Mouse (Mus musculus) forebrain, embryonic 15.5 days (tissue): ENCODE data around the gene Noc3l. TPM values are rescaled to one million over a fixed set of nuclear protein-coding genes. Genes with fewer than 3 reads are reported as not detected.

Experiments
- ATAC-seq: fragments of 200-750 bp; cut with Nextera tagmentation; replicated peaks from 2 replicates; pipeline ENCODE4 v1.8.0; 2017; ENCODE audit warnings: mild to moderate bottlenecking, moderate TSS enrichment, moderate library complexity
- H3K27ac ChIP-seq: fragments of 300-500 bp; sonication (generic); replicated peaks from 2 replicates; pipeline ENCODE4 v1.5.1; 2015; ENCODE audit warnings: mild to moderate bottlenecking, inconsistent platforms
- H3K27me3 ChIP-seq: fragments of 300-500 bp; sonication (generic); 2 replicates; pipeline ENCODE4 v1.6.1; 2015; ENCODE audit warnings: inconsistent platforms
- H3K36me3 ChIP-seq: fragments of 300-500 bp; sonication (generic); 2 replicates; pipeline ENCODE4 v1.6.1; 2015; ENCODE audit warnings: mild to moderate bottlenecking, inconsistent platforms
- H3K4me1 ChIP-seq: fragments of 300-500 bp; sonication (generic); 2 replicates; pipeline ENCODE4 v1.6.1; 2015; ENCODE audit warnings: inconsistent platforms
- H3K4me2 ChIP-seq: fragments of 300-500 bp; sonication (generic); replicated peaks from 2 replicates; pipeline ENCODE4 v1.6.1; 2015; ENCODE audit warnings: mild to moderate bottlenecking, inconsistent platforms
- H3K4me3 ChIP-seq: fragments of 300-500 bp; sonication (generic); 2 replicates; pipeline ENCODE4 v1.5.1; 2015; ENCODE audit warnings: mild to moderate bottlenecking, inconsistent platforms
- H3K9ac ChIP-seq: fragments of 300-500 bp; sonication (generic); replicated peaks from 2 replicates; pipeline ENCODE4 v1.6.1; 2015; ENCODE audit warnings: mild to moderate bottlenecking, inconsistent platforms
- H3K9me3 ChIP-seq: fragments of 300-500 bp; sonication (generic); 2 replicates; pipeline ENCODE4 v1.6.1; 2016; ENCODE audit warnings: inconsistent platforms
- WGBS: fragments of 180-500 bp; shearing (Covaris S2); methylation state at CpG from one replicate; pipeline ENCODE4 v1.1.7; 2015; ENCODE audit warnings: mixed read lengths; 5-methylcytosine and 5-hydroxymethylcytosine counted together
- polyA plus RNA-seq: library from polyadenylated mRNA; unstranded; fragments of >200 nt; fragmentation: Nextera tagmentation; extraction: Ambion mirVana; gene quantifications from 2 replicates; pipeline ENCODE4 v1.2.1, GENCODE M21; 2015

The Noc3l gene
- polyA plus RNA-seq, 1 experiment from 2014 or later = 6.0 TPM

- H3K9ac ChIP-seq = no peak overlapping the region
- no peaks in the 10 kb centered on the region for H3K4me1 ChIP-seq
- H3K27ac ChIP-seq = no peak overlapping the region
- no peaks in the 10 kb centered on the region for H3K27me3 ChIP-seq
- H3K36me3 ChIP-seq = peaks cover 86% of the 10 kb centered on the region
- no peak overlapping the region for H3K4me3 ChIP-seq
- H3K9me3 ChIP-seq = no peaks in the 10 kb centered on the region
- no peak overlapping the region for H3K4me2 ChIP-seq
- ATAC-seq = no peak
- WGBS = 88% methylated on average over 6 of the region's 6 CpGs
Observed at GRCm38 (mm10) chr19:38798801-38799200, 20.2 kb downstream of the Noc3l start.

DNA sequence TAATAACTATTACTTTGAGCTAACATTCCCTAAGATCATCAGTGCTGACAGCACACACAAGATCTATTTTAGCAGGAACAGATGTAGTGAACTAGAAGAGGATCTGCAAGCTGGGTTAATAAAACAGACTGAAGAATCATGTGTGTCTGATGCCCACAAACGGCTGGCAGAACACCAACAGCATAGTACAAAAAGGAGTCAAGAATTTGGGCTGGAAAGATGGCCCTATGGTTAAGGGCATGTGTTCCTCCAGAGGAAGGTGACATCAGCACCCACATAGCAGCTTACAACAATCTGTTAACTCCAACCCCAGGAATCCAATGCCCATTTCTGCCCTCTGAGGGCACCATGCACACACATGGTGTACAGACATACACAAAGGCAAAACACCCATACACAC lies 20.7 kb downstream of the Noc3l start:
- no peak overlapping the region for H3K4me3 ChIP-seq
- H3K9ac ChIP-seq = no peak overlapping the region
- H3K27me3 ChIP-seq = no peaks in the 10 kb centered on the region
- H3K36me3 ChIP-seq = peaks cover 86% of the 10 kb centered on the region
- no peaks in the 10 kb centered on the region for H3K9me3 ChIP-seq
- no peak overlapping the region for H3K27ac ChIP-seq
- no peak overlapping the region for H3K4me2 ChIP-seq
- no peak for ATAC-seq
- WGBS = 98% methylated on average over 1 of the region's 1 CpGs
- no peaks in the 10 kb centered on the region for H3K4me1 ChIP-seq

DNA sequence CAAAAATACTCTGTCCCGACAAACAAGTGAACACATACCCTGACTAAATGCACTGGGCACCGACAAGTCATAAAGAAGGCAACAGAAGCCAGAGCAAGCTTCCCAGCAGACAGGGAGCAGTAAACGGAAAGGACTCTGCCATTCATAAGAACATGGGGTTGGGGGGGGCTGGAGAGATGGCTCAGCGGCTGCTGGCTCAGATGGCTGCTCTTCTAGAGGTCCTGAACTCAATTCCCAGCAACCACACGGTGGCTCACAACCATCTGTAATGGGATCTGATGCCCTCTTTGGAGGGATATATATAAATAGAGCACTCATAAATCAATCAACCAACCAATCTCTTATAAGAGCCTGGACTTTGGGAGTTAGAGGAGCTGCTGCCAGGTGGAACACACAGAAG lies 22.5 kb downstream of the Noc3l start:
- Histone ChIP-seq H3K4me1 (no peaks in the 10 kb centered on the region), H3K27me3 (no peaks in the 10 kb centered on the region), H3K4me2 (no peak overlapping the region), H3K9ac (no peak overlapping the region), H3K36me3 (peaks cover 84% of the 10 kb centered on the region), H3K27ac (no peak overlapping the region), H3K9me3 (no peaks in the 10 kb centered on the region), H3K4me3 (no peak overlapping the region)
- ATAC-seq = no peak
- 87% methylated on average over 5 of the region's 5 CpGs for WGBS

DNA sequence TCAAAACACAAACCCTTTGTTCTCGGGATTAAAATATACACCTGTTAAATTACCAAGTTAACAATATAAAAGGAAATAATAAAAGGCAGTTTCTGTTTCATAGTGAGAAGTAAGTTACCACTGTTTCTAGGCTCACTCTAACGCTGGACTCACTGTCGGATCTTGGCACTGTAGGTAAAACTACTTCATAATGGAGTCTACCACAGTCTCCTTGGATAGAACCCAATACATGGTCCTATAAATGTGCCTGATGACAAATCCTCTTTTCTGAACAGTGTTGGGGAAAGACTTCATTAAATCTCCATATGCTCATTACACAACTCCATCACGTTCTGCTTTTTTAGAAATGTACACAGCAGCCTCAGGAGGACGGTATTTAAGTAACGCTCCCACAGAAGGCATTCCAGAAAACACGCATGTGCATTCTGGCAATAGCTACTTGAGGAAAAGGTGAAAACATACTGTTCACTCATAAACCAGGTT lies 25.4 kb downstream of the Noc3l start:
- no peaks in the 10 kb centered on the region for H3K9me3 ChIP-seq
- no peak overlapping the region for H3K4me3 ChIP-seq
- H3K4me1 ChIP-seq = no peaks in the 10 kb centered on the region
- H3K27me3 ChIP-seq = no peaks in the 10 kb centered on the region
- H3K9ac ChIP-seq = no peak overlapping the region
- WGBS = 82% methylated on average over 7 of the region's 7 CpGs
- ATAC-seq = no peak
- H3K27ac ChIP-seq = no peak overlapping the region
- no peak overlapping the region for H3K4me2 ChIP-seq
- peaks cover 86% of the 10 kb centered on the region for H3K36me3 ChIP-seq

DNA sequence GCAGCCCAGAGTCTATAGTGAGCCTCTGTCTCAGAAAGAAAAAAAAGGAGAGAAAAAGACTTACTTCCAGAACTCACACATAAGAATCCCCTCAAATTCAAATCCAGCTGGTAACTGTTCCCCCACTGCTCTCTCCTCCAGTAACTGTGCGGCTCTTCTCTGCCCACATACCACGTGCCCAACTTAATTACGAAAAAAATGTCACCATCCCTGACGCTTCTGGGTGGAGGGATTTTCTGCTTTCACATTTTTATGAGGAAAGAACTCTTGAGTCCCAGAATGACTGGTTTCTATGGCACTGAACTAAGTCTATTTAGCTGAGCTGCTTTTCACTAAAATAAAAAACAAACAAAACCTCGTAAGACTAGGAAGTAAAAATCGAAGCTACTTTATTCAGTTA lies 31.3 kb downstream of the Noc3l start:
- Histone ChIP-seq H3K4me2 (no peak overlapping the region), H3K27me3 (no peaks in the 10 kb centered on the region), H3K36me3 (peaks cover 47% of the 10 kb centered on the region), H3K9ac (no peak overlapping the region), H3K4me3 (no peak overlapping the region), H3K27ac (no peak overlapping the region), H3K4me1 (no peaks in the 10 kb centered on the region), H3K9me3 (no peaks in the 10 kb centered on the region)
- WGBS = 90% methylated on average over 6 of the region's 6 CpGs
- ATAC-seq = no peak

- ATAC-seq = no peak
Observed at GRCm38 (mm10) chr19:38783542-38783941, 35.5 kb downstream of the Noc3l start.

DNA sequence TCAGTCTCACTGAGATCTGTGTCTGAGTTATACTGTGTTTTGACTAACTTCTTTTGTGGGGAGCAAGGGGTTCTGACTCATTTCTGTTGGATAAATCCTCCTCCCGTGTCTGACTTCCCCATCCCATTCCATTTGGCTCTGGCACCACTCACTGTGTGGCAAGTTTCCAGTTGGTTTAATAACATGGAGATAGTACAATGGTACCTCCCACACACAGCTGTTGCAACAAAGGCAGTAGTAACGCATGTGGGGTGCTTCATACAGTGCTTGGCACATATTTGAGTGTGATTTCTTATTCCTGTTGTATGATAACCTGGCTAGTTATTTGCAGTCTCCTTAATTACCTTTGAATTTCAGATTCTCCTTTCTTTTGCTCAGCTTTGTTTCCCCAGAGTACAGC lies 40.2 kb downstream of the Noc3l start:
- Histone ChIP-seq H3K9ac (no peak overlapping the region), H3K27ac (no peak overlapping the region), H3K9me3 (no peaks in the 10 kb centered on the region), H3K4me3 (no peak overlapping the region), H3K4me2 (no peak overlapping the region), H3K4me1 (no peaks in the 10 kb centered on the region), H3K36me3 (no peaks in the 10 kb centered on the region), H3K27me3 (no peaks in the 10 kb centered on the region)
- 45% methylated on average over 2 of the region's 2 CpGs for WGBS
- ATAC-seq = no peak

More at GRCm38 (mm10) chr19:38783542-38783941, 35.5 kb downstream of the Noc3l start:
- no peak overlapping the region for H3K4me3 ChIP-seq
- no peaks in the 10 kb centered on the region for H3K9me3 ChIP-seq
- no peaks in the 10 kb centered on the region for H3K27me3 ChIP-seq
- no peak overlapping the region for H3K27ac ChIP-seq
- H3K4me1 ChIP-seq = no peaks in the 10 kb centered on the region
- H3K4me2 ChIP-seq = no peak overlapping the region
- WGBS = 93% methylated on average over 9 of the region's 9 CpGs
- peaks cover 14% of the 10 kb centered on the region for H3K36me3 ChIP-seq
- H3K9ac ChIP-seq = no peak overlapping the region

- WGBS = 60% methylated on average over 4 of the region's 4 CpGs
- H3K27ac ChIP-seq = no peak overlapping the region
- H3K27me3 ChIP-seq = no peaks in the 10 kb centered on the region
- no peaks in the 10 kb centered on the region for H3K4me1 ChIP-seq
- no peaks in the 10 kb centered on the region for H3K9me3 ChIP-seq
- H3K36me3 ChIP-seq = no peaks in the 10 kb centered on the region
- 0 out of 2 replicates have a peak, but pooled peaks have one; percentile 29 for ATAC-seq
- no peak overlapping the region for H3K4me3 ChIP-seq
- H3K4me2 ChIP-seq = no peak overlapping the region
- no peak overlapping the region for H3K9ac ChIP-seq
Observed at GRCm38 (mm10) chr19:38775548-38775947, 43.5 kb downstream of the Noc3l start.

DNA sequence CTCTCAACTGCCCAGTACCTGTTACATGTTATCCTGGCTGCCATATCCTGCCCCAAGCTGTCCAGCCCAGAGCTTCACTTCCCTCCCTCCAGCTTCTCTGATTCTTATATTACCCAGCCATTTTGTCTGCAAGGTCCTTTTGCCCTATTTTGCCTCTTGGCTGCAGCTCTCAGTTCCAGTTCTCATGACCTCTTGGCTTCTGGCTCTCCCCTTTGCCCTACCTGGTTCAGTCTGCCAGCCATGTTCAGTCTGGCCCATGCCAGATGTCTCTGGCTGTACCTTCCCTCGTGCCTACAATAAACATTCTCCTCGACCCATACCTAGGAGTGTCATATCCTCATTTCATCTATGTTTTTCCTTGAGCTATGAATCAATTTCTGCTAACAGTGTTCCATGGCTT lies 52.7 kb downstream of the Noc3l start:
- H3K9ac ChIP-seq = no peak overlapping the region
- no peaks in the 10 kb centered on the region for H3K36me3 ChIP-seq
- no peak overlapping the region for H3K4me2 ChIP-seq
- 96% methylated on average over 2 of the region's 2 CpGs for WGBS
- no peak for ATAC-seq
- H3K9me3 ChIP-seq = no peaks in the 10 kb centered on the region
- no peak overlapping the region for H3K27ac ChIP-seq
- no peaks in the 10 kb centered on the region for H3K4me1 ChIP-seq
- no peak overlapping the region for H3K4me3 ChIP-seq
- H3K27me3 ChIP-seq = no peaks in the 10 kb centered on the region

DNA sequence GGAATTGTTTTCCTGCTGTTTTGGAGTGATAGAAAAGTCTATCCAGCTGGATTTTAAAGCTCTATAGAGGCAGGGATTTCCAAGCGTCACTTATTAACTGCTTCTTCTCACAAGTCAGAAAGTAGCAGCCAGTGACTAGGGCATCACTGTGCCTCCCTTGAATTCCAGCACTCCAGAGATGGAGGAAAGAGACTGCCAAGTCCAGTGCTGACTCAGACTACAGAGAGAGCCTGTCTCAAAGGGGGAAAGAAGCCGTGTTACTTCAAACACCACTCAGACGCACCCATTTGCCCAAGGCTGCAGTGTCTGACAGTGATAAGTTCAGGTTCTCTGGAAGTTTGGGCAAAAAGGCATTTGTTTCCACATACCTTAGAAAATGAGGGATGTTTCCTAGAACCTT lies 58.6 kb downstream of the Noc3l start:
- Histone ChIP-seq H3K27ac (no peak overlapping the region), H3K4me2 (no peak overlapping the region), H3K4me1 (no peaks in the 10 kb centered on the region), H3K36me3 (no peaks in the 10 kb centered on the region), H3K27me3 (no peaks in the 10 kb centered on the region), H3K4me3 (no peak overlapping the region), H3K9ac (no peak overlapping the region), H3K9me3 (no peaks in the 10 kb centered on the region)
- no peak for ATAC-seq
- WGBS = 91% methylated on average over 3 of the region's 3 CpGs

- no peaks in the 10 kb centered on the region for H3K4me1 ChIP-seq
- H3K27me3 ChIP-seq = no peaks in the 10 kb centered on the region
- H3K36me3 ChIP-seq = no peaks in the 10 kb centered on the region
- H3K9me3 ChIP-seq = no peaks in the 10 kb centered on the region
- no peak overlapping the region for H3K4me3 ChIP-seq
- WGBS = 88% methylated on average over 7 of the region's 7 CpGs
- no peak overlapping the region for H3K9ac ChIP-seq
- no peak for ATAC-seq
- no peak overlapping the region for H3K4me2 ChIP-seq
- H3K27ac ChIP-seq = no peak overlapping the region
Observed at GRCm38 (mm10) chr19:38758685-38759472, 60.2 kb downstream of the Noc3l start.

DNA sequence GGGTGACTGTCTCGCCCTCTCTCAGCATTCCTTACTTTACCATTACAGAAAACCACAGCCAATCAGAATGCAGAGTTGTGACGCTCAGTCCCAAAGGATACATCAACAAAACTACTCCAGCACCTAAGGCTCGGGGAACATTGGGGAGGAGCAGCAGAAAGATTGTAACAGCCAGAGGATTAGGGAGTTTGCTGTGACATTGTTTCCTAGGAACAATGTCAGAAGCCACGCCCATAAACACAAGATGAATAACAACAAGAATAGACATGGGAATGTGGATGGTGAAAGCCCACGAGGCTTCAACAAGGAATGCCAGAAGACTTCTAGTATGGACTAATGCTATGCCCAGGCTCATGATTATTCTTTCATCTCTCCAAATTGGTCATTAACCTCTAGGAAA lies 61.0 kb downstream of the Noc3l start:
- Histone ChIP-seq H3K4me3 (no peak overlapping the region), H3K9me3 (no peaks in the 10 kb centered on the region), H3K4me1 (no peaks in the 10 kb centered on the region), H3K4me2 (no peak overlapping the region), H3K9ac (no peak overlapping the region), H3K27ac (no peak overlapping the region), H3K36me3 (no peaks in the 10 kb centered on the region), H3K27me3 (no peaks in the 10 kb centered on the region)
- ATAC-seq = no peak
- 52% methylated on average over 5 of the region's 5 CpGs for WGBS

DNA sequence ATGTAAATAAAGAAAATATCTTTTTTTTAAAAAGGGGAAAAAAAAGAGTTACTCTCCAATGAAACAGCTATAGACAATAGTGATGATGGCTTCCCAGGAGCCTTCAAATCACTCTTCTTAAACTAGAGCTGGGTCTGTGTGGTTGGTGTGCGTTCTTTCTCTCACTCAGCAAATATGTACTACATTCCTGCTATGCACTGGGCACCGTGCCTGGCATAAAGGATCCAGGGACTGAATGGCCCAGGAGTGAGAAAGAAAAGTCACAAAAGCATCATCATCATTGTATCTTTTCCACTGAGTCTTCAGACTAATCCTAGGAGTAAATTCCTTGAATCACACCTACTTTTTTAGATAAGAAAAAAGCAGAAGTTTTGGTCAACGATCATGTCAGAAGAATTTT lies 61.9 kb downstream of the Noc3l start:
- Histone ChIP-seq H3K9ac (no peak overlapping the region), H3K4me1 (no peaks in the 10 kb centered on the region), H3K9me3 (no peaks in the 10 kb centered on the region), H3K4me2 (no peak overlapping the region), H3K4me3 (no peak overlapping the region), H3K27me3 (no peaks in the 10 kb centered on the region), H3K36me3 (no peaks in the 10 kb centered on the region), H3K27ac (no peak overlapping the region)
- 77% methylated on average over 3 of the region's 3 CpGs for WGBS
- no peak for ATAC-seq
